Mouse (Mus musculus): ENCODE measurements at regions not wholly inside any gene's neighbourhood (a gene's known extent, or its start where the extent isn't known, plus 50 kb on each side); places are given as distances from the start of the nearest gene placed in this dataset.

DNA sequence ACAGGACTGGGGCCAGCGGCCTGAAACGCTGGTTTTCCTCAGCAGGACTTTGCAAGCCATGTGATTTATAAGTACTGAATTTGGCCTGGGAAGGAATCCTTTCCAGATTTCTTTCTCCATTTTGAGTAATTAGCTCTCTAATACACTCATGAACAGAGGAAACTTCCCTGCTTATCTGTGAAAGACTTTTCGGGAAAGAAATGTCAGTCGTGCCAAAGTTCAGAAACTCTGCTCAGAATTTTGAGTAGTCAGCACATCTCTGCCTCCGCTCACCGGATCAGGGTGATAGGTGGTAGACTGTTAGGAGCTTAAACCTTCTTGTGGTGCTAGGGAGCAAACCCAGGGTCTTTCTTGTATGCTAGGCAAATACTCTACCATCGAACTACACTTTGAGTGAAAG, 67.0 kb upstream of the Arhgap32 start:
- TF ChIP-seq FLI1 (IDR thresholded peaks at IDR 0.05; ENCODE audit: low read length) (no peak), GATA1 (IDR thresholded peaks at IDR 0.05; ENCODE audit: borderline replicate concordance, low read length) (no peak)
